Mouse (Mus musculus): Measurements from ENCODE around the gene Trim13. TPM values are rescaled to one million over a fixed set of nuclear protein-coding genes. Genes with fewer than 3 reads are reported as not detected.

Trim13 gene
- 31.3 and 38.5 TPM in 2 replicates for polyA plus RNA-seq (2012; rRNA removed)

DNA sequence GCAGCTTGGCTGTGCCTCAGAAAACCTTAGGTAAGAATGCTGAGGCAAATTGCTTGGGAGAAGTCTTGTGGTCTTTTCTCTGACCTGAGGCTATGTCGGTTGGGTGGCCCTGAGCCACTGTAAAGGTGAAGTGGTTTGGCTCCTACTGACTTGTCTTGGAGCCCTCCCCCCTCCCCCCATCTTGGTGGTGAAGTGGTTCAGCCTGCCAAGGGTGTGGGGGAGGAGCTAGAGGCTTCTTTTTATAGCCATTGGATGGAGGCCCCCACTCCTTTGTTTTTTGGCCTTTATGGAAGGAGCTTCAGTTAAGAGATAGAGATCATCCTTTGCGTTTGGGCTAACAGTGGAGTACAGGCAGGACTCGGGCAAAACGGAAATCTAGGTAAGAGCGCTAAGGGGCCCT, at the start of gene Trim13:
TSS of gene Trim13 (plus strand) at position 280 of the 400 bp plus-strand sequence.

GRCm38 (mm10) chr14:61556289-61557147, 41.5 kb upstream of the Trim13 start, which contains the start of gene Spryd7:
Spryd7 (minus strand) TSS chr14:61556886.

DNA sequence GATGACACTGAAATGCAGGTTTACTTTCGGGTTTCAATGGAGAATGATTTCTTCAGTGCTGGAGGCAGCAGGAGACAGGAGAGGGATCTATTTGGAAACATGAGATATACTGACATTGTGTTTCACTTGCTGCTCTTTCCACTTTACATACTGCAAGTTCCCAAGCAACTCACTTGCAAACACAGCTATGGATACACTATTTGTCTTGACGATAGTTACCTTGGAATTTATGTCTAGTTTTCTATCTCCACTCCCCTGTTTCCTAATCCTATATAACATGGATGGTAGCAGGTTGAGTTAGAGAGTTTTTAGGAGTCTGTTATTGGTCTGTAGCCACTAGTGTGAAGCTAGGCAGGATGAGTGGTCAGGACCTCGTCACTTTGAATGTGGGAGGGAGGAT, 9.1 kb downstream of the Trim13 start, which contains the start of gene Kcnrg:
TSS of gene Kcnrg (plus strand) at position 301 of the 400 bp plus-strand sequence.

Other genes with a start within 250 kb of the Trim13 start
- gene Ebpl, start 237.8 kb upstream of the Trim13 start, polyA plus RNA-seq (2012; rRNA removed): 4.1 and 4.7 TPM in 2 replicates
- 44.6 and 51.4 TPM in 2 replicates for gene Kpna3, start 158.4 kb upstream of the Trim13 start, polyA plus RNA-seq (2012; rRNA removed)
- 19.0 and 22.1 TPM in 2 replicates for gene Spryd7, start 41.4 kb upstream of the Trim13 start, polyA plus RNA-seq (2012; rRNA removed)
- 1.9 and 2.1 TPM in 2 replicates for gene Kcnrg, start 9.2 kb downstream of the Trim13 start, polyA plus RNA-seq (2012; rRNA removed)